8 mouse cellular contexts compared by ENCODE assay signal in genomic region chr1:85894231-85894747, GRCm38 (mm10). TPM values are rescaled to one million over a fixed set of nuclear protein-coding genes. Genes with fewer than 3 reads are reported as not detected.
DNase-seq lines count a peak whose midpoint lies in the region; ATAC-seq lines count a peak whose summit lies in the region.

Itm2c (plus strand) TSS chr1:85894281.

- H3K9ac ChIP-seq in heart, embryonic 14.5 days (ENCODE audit: low read length) = peak within 1 kb of the TSS; percentile 88
- H3K9ac ChIP-seq in liver, embryonic 12.5 days = peak within 1 kb of the TSS; percentile 76
- peak within 1 kb of the TSS; percentile 46 for H3K9ac ChIP-seq in stomach, embryonic 15.5 days

- 1% methylated on average over 35 of the region's 35 CpGs for WGBS in forebrain, embryonic 10.5 days
- WGBS in heart, embryonic 14.5 days = under 1% methylated on average over 33 of the region's 35 CpGs
- whole genome bisulfite sequencing in liver, embryonic 12.5 days (ENCODE audit: insufficient replicate concordance) = 4% methylated on average over 35 of the region's 35 CpGs
- WGBS in stomach, embryonic 15.5 days = 1% methylated on average over 35 of the region's 35 CpGs

- peak; percentile 56 for ATAC-seq in CD4-positive, CD25-positive, alpha-beta regulatory T cell, adult 4 months
- ATAC-seq in heart, embryonic 14.5 days (ENCODE audit: insufficient number of reproducible peaks, insufficient read depth, low FRiP score, low read depth) = peak; percentile 75; the same call in 1 of the 2 replicates
- peak; percentile 69 for ATAC-seq in liver, embryonic 12.5 days
- peak; percentile 72 for ATAC-seq in stomach, embryonic 15.5 days (ENCODE audit: insufficient read depth, low FRiP score, low read depth)

- peaks cover 51% of the 10 kb centered on the region for H3K4me1 ChIP-seq in forebrain, embryonic 10.5 days
- H3K4me1 ChIP-seq in heart, embryonic 14.5 days (ENCODE audit: control insufficient read depth in 2 of 2, insufficient read depth in 2 of 2, low read length in 2 of 2) = peaks cover 32 to 40% of the 10 kb centered on the region in 2 experiments
- H3K4me1 ChIP-seq in liver, embryonic 12.5 days = peaks cover 43% of the 10 kb centered on the region
- H3K4me1 ChIP-seq in stomach, embryonic 15.5 days = peaks cover 40% of the 10 kb centered on the region

- H3K4me2 ChIP-seq in heart, embryonic 14.5 days (ENCODE audit: low read length) = peak within 1 kb of the TSS; percentile 88
- H3K4me2 ChIP-seq in liver, embryonic 12.5 days = peak within 1 kb of the TSS; percentile 96
- peak within 1 kb of the TSS; percentile 83 for H3K4me2 ChIP-seq in stomach, embryonic 15.5 days

- peak within 1 kb of the TSS; percentile 90 for H3K4me3 ChIP-seq in forebrain, embryonic 10.5 days
- peak within 1 kb of the TSS; percentile 75 to 95 for H3K4me3 ChIP-seq in heart, embryonic 14.5 days (ENCODE audit: control insufficient read depth in 1 of 2, insufficient read depth in 1 of 2, low read depth in 1 of 2, low read length in 2 of 2)
- H3K4me3 ChIP-seq in liver, embryonic 12.5 days = peak within 1 kb of the TSS; percentile 78
- H3K4me3 ChIP-seq in stomach, embryonic 15.5 days (replicated peaks) = peak within 1 kb of the TSS; percentile 61

- H3K9me3 ChIP-seq in forebrain, embryonic 10.5 days = peaks cover 5% of the 10 kb centered on the region; the same call in 1 of the 2 replicates
- H3K9me3 ChIP-seq in heart, embryonic 14.5 days (ENCODE audit: control insufficient read depth, low read length) = no peaks in the 10 kb centered on the region
- H3K9me3 ChIP-seq in liver, embryonic 12.5 days (replicated peaks) = no peaks in the 10 kb centered on the region
- H3K9me3 ChIP-seq in stomach, embryonic 15.5 days = no peaks in the 10 kb centered on the region

- no peaks in the 10 kb centered on the region for H3K27me3 ChIP-seq in forebrain, embryonic 10.5 days (ENCODE audit: poor library complexity, severe bottlenecking)
- no peaks in the 10 kb centered on the region for H3K27me3 ChIP-seq in heart, embryonic 14.5 days (ENCODE audit: control insufficient read depth, insufficient read depth, low read length)
- H3K27me3 ChIP-seq in liver, embryonic 12.5 days (replicated peaks) = no peaks in the 10 kb centered on the region
- no peaks in the 10 kb centered on the region for H3K27me3 ChIP-seq in stomach, embryonic 15.5 days (replicated peaks)

- H3K36me3 ChIP-seq in forebrain, embryonic 10.5 days (replicated peaks) = 0 out of 2 replicates have a peak, but pooled peaks cover 4% of the 10 kb centered on the region
- H3K36me3 ChIP-seq in heart, embryonic 14.5 days (ENCODE audit: control insufficient read depth, insufficient read depth, low read length) = no peaks in the 10 kb centered on the region
- no peaks in the 10 kb centered on the region for H3K36me3 ChIP-seq in liver, embryonic 12.5 days
- H3K36me3 ChIP-seq in stomach, embryonic 15.5 days = no peaks in the 10 kb centered on the region

- DNase-seq in c-Kit-positive CD71-negative TER-119-negative erythroid progenitor cells, embryonic 14.5 days (ENCODE audit: low read depth) = peak; percentile 59
- peak; percentile 91 for DNase-seq in forebrain, embryonic 10.5 days (ENCODE audit: extremely low spot score, low spot score)
- DNase-seq in kidney, postnatal 10 days = peak; percentile 94
- peak; percentile 86 for DNase-seq in naive thymus-derived CD4-positive, alpha-beta T cell, adult 2 months (ENCODE audit: low read depth)

- peak within 1 kb of the TSS; percentile 95 for H3K27ac ChIP-seq in forebrain, embryonic 10.5 days
- peak within 1 kb of the TSS; percentile 63 to 89 for H3K27ac ChIP-seq in heart, embryonic 14.5 days (replicated peaks in 1 of 2; ENCODE audit: control insufficient read depth in 1 of 2, insufficient read depth in 1 of 2, low read depth in 2 of 2, low read length in 2 of 2)
- peak within 1 kb of the TSS; percentile 26; the same call in 1 of the 2 replicates for H3K27ac ChIP-seq in liver, embryonic 12.5 days
- H3K27ac ChIP-seq in stomach, embryonic 15.5 days = peak within 1 kb of the TSS; percentile 78

RNA-seq across cellular contexts. Expression of gene Itm2c, which starts in this region (rescaled TPM):
- 100 to 1,000 TPM; 106 to 170 TPM for polyA plus RNA-seq in CD4-positive, CD25-positive, alpha-beta regulatory T cell, adult 4 months (2017; shearing (Covaris generic))
- polyA plus RNA-seq in forebrain, embryonic 10.5 days (2016; fragmentation: Nextera tagmentation; extraction: Ambion mirVana) = 126 and 132 TPM in 2 replicates
- polyA plus RNA-seq in heart, embryonic 14.5 days (2014; fragmentation: Nextera tagmentation; extraction: Ambion mirVana) = 129 and 189 TPM in 2 replicates
- polyA plus RNA-seq in liver, embryonic 12.5 days (2016; fragmentation: Nextera tagmentation; extraction: Ambion mirVana) = 41.3 and 42.3 TPM in 2 replicates
- 165 and 178 TPM in 2 replicates for polyA plus RNA-seq in stomach, embryonic 15.5 days (2015; fragmentation: Nextera tagmentation; extraction: Ambion mirVana)

Comparison
In these comparisons a context has a peak if more than half of its experiments do, and no peak if none do; other contexts are left out.
1. Peak in every context shown above with its lines: DNase-seq, ATAC-seq, H3K4me3 ChIP-seq and H3K27ac ChIP-seq.
2. H3K27ac ChIP-seq: peak in every context shown above with its lines; median percentile 95 in forebrain, embryonic 10.5 days; 78 in stomach, embryonic 15.5 days; 76 in heart, embryonic 14.5 days; 26 in liver, embryonic 12.5 days.